Mouse (Mus musculus) megakaryocyte, embryonic 14.5 days (primary cell): ENCODE measurements around the gene Wnt3a.

Experiments
- FLI1 ChIP-seq: IDR thresholded peaks from 2 replicates; pipeline ENCODE4 v1.6.1; 2012; ENCODE audit warnings: low read length, inconsistent platforms, mixed read lengths
- GATA1 ChIP-seq: IDR thresholded peaks from 3 replicates; pipeline ENCODE4 v1.6.1; 2012; ENCODE audit warnings: mixed read lengths, low read length, inconsistent platforms, borderline replicate concordance

GRCm38 (mm10) chr11:59262308-59262707, 28.2 kb downstream of the Wnt3a start:
- TF ChIP-seq GATA1 (no peak), FLI1 (no peak)
